Mouse (Mus musculus) ZHBTc4 (cell line): ENCODE data around the gene Dnmt3a.
"Not testable (repeated sequence)": the region's sequence is repeated elsewhere in the genome, so short reads cannot be mapped to it uniquely, and the experiment has no call there.

Source experiments
- DNase-seq: peaks from one replicate; pipeline ENCODE4 v3.0.0-alpha.2; 2011; ENCODE audit warnings: low read depth, low spot score

The Dnmt3a gene

GRCm38 (mm10) chr12:3917668-3918341 is 112.0 kb downstream of the Dnmt3a start:
- no peak for DNase-seq

DNA sequence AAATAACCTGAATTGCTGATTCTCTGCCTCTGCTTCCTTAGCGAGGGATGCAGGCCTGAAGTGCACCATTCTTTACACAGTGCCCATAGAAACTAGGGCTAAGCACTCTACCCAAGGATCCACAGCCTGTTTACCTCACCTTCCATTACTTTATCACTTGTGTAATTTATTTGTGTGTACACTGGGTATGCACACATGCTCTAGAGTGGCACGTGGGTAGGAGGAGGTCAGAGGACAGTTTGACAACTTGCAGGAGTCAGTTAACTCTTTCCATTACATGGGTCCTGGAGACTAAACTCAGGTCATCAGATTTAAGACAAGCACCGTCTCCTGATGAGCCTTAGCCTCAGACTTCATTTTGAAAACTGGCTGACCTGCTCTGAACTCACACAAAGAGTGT is 112.8 kb downstream of the Dnmt3a start:
- no peak for DNase-seq

DNA sequence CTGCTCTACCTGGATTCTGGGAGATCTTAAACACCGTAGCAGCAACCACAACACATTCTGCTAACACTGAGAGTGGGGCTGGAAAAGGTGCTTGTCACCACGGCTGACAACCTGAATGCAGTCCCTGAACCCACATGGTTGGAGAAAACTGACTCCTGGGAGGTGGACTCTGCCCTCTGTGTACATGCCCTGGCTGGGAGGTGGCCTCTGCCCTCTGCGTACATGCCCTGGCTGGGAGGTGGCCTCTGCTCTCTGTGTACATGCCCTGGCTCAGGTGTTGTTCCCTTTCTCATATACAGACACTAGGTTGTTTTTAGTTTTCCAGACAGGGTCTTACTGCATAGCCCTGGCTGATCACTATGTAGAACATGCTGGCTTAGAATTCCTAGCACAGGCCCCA is 113.6 kb downstream of the Dnmt3a start:
- no peak for DNase-seq

DNA sequence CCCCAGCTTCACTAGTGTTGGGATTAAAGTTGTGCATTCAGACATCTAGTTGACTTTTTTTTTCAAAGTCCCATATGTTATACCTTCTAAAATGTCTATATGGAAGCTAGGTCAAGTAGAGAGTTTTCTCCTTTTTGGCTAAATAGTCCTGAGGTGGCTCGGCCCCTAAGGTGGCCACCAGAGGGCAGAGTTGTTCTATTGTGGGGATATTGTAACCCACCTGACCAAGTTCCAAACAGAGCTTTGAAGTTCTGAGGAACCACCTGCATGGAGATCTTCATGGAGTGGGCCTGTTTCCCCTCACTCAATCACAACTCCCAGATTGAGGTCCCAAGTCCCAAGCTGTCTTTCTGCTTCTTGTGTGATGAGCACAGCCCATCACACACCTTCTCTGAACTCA is 120.3 kb downstream of the Dnmt3a start:
- peak; percentile 70 for DNase-seq

DNA sequence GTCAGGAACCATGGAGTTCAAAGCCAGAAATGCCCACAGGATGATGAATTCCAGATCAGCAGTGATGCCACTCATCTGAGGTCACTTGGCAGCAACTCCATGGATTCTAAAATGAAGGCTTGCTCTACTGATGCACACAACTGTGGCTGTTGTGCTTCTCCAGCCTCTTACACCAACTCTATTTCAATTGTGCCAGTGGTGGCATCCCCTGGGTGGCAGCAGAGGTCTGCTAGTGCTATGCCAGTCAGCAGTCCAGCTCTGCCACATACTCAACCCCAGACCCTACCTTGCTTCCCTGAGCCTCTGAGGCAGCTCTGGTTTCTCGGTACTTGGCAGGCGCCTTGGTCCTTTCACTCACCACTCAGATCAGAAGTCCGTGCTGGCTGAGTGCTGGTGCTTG is 123.0 kb downstream of the Dnmt3a start:
- no peak for DNase-seq

- not testable (repeated sequence) for DNase-seq
Observed at GRCm38 (mm10) chr12:3930090-3930865, 124.5 kb downstream of the Dnmt3a start.

DNA sequence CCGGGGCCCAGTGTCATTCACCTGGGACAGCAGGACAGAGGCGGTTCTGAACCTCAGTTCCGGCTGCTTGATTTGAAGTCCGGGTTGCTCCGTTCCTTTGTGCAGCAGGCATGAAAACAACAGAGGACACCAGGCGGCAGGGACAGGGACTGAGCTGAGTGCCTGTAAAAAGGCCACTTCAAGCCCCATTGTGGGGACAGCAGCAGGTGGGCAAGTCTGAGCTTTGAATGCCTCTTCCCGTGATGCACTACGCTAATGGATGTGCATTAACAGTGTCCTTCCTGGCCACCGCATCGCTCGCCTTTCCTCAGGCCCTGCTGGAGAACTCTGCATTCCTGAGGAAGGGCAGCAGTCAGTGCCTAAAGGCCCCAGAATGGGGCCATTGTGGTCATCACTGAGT is 136.2 kb downstream of the Dnmt3a start:
- no peak for DNase-seq

DNA sequence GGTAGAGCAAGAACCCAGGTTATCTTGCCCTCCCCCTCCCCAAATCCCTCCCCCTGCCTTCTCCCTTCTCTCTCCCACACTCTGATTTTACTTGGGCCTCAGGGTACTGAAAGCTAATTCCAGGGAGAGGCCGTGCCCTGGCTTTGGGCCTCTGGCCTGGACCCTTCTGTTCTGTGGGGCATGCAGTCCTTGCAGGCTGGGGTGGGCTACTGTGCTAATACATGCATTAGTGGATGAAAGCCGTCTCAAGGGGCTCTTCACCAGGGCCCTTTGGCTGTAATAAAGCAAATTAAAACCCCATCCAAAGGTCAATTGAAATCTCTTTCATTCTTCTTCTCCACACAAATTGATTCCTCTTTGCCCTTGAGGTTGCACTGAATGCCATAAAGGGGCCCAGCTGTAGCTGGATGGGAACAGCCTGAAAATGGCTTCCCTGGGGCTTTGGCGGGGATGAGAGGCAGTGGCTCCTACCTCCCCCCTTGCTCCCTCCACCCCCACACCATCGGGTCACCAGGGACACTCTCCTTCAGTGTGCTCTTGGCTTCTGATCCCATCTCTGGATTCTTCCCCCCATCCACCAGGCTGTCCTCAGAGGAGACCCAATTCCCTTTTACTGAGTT is 138.8 kb downstream of the Dnmt3a start:
- no peak for DNase-seq

DNA sequence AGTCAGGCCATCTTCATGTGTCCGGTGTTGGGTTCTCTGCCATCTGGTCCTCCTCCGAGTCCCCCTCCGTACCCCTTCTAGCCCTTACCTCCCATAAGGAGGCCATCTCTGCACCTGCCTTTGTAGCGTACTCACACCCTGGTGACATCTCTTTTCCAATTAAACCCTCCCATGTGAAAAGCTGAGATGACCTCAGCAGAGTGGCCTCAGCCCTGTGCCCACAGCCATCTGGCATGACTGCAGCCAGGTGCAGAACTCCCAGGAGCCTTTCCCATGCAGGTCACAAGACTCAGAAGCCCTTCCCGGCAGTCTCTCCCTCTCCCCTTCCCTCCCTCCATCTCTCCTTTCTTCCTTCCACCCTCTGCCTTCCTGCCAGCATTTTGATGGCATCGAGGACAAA is 141.7 kb downstream of the Dnmt3a start:
- no peak for DNase-seq

GRCm38 (mm10) chr12:3954651-3955050 is 148.8 kb downstream of the Dnmt3a start, which contains the start of gene Pomc:
Gene Pomc, plus strand, starts transcription at chr12:3954951.
- DNase-seq: peak; percentile 28

GRCm38 (mm10) chr12:3955371-3955770 is 149.6 kb downstream of the Dnmt3a start:
- peak; percentile 51 for DNase-seq

DNA sequence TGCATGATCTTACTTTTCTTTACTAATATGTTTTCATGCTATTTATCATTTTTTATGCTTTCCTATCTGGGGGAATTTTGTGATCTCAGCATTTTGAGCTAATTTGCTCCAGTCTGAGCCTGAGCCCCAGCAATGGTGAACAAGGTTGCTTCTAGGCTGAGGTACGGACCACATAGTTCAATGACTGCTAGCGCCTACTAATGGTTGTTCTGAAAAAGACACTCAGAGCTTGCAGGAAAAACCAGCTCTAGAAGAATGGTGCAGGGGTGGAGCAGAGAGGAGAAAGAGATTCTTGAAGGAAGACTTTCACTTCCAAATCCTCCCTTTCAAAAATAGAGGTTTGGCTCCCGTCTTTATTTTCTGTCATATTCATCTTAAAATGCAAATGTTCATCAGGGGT is 150.5 kb downstream of the Dnmt3a start:
- peak; percentile 76 for DNase-seq

DNA sequence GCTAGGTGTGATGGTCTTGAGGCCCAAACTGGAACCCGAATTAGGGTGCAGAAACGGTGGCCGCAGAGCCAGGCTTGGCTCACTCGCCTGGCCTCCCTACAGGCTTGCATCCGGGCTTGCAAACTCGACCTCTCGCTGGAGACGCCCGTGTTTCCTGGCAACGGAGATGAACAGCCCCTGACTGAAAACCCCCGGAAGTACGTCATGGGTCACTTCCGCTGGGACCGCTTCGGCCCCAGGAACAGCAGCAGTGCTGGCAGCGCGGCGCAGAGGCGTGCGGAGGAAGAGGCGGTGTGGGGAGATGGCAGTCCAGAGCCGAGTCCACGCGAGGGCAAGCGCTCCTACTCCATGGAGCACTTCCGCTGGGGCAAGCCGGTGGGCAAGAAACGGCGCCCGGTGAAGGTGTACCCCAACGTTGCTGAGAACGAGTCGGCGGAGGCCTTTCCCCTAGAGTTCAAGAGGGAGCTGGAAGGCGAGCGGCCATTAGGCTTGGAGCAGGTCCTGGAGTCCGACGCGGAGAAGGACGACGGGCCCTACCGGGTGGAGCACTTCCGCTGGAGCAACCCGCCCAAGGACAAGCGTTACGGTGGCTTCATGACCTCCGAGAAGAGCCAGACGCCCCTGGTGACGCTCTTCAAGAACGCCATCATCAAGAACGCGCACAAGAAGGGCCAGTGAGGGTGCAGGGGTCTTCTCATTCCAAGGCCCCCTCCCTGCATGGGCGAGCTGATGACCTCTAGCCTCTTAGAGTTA is 154.2 kb downstream of the Dnmt3a start:
- peak; percentile 97 for DNase-seq

GRCm38 (mm10) chr12:3960553-3960952 is 154.7 kb downstream of the Dnmt3a start:
- DNase-seq: peak; percentile 67
